ENCODE assay signal across 23 mouse cellular contexts in the genomic region with DNA sequence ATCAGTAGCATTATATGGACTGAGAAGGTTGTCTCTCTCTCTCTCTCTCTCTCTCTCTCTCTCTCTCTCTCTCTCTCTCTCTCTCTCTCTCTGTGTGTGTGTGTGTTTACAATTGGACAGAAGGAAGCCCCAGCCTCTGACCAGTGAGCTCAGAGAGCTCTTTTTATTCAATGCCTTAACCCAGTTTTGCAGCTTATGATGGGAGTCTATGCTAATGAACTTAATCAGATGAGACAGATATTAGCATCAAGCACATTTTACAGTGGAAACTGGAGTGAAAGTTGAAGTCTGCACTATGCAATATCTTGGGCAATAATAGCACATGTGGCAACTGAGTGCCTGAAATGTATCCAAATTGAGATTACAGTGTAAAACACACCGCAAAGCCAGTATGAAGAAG.
"Had no signal": no experiment of that assay in that cellular context is flagged by ENCODE, and none has a peak within 500 bp of the region (broad histone marks: within the 10 kb centered on the region; RNA-seq: fewer than 3 reads in every experiment).

No protein-coding gene starts in this region.

- H3K27ac ChIP-seq: layer of hippocampus, adult 2 months; limb, embryonic 10.5 days; limb, embryonic 13.5 days; liver, embryonic 13.5 days; midbrain, embryonic 10.5 days; midbrain, embryonic 13.5 days; neural tube, embryonic 13.5 days; stomach, embryonic 15.5 days had no signal

- ATAC-seq: intestine, embryonic 16.5 days; midbrain, embryonic 13.5 days; midbrain, embryonic 16.5 days had no signal

- H3K4me2 ChIP-seq: limb, embryonic 13.5 days; liver, embryonic 13.5 days; midbrain, embryonic 13.5 days; neural tube, embryonic 13.5 days; stomach, embryonic 15.5 days had no signal

- H3K9ac ChIP-seq: limb, embryonic 13.5 days; liver, embryonic 13.5 days; midbrain, embryonic 13.5 days; neural tube, embryonic 13.5 days; stomach, embryonic 15.5 days had no signal

- H3K4me1 ChIP-seq: limb, embryonic 10.5 days; limb, embryonic 13.5 days; liver, embryonic 13.5 days; megakaryocyte, embryonic 14.5 days; midbrain, embryonic 13.5 days; neural tube, embryonic 13.5 days; stomach, embryonic 15.5 days had no signal

- H3K36me3 ChIP-seq: limb, embryonic 10.5 days; limb, embryonic 13.5 days; liver, embryonic 13.5 days; midbrain, embryonic 10.5 days; midbrain, embryonic 13.5 days; neural tube, embryonic 13.5 days; stomach, embryonic 15.5 days had no signal

- H3K27me3 ChIP-seq: limb, embryonic 13.5 days; liver, embryonic 13.5 days; megakaryocyte, embryonic 14.5 days; midbrain, embryonic 13.5 days; neural tube, embryonic 13.5 days; stomach, embryonic 15.5 days had no signal

- H3K9me3 ChIP-seq: limb, embryonic 10.5 days; limb, embryonic 13.5 days; liver, embryonic 13.5 days; megakaryocyte, embryonic 14.5 days; midbrain, embryonic 10.5 days; midbrain, embryonic 13.5 days; neural tube, embryonic 13.5 days; stomach, embryonic 15.5 days had no signal

- DNase-seq: kidney, adult 18-20 months; kidney, adult 9 months; kidney, postnatal 14 days; layer of hippocampus, adult 9-11 months; liver; liver, embryonic 13.5 days; lung, adult 2 months; lung, postnatal 36 days; right cerebral cortex, adult 18-20 months; right cerebral cortex, postnatal 25 days; spleen, adult 18-20 months; thymus, postnatal 25 days had no signal

- H3K4me3 ChIP-seq: layer of hippocampus, adult 2 months; limb, embryonic 10.5 days; limb, embryonic 13.5 days; liver, embryonic 13.5 days; megakaryocyte, embryonic 14.5 days; midbrain, embryonic 10.5 days; midbrain, embryonic 13.5 days; myocyte; neural tube, embryonic 13.5 days; stomach, embryonic 15.5 days had no signal
